Mouse (Mus musculus) cerebellum, adult 2 months (tissue): ENCODE measurements at regions not wholly inside any gene's neighbourhood (a gene's known extent, or its start where the extent isn't known, plus 50 kb on each side); places are given as distances from the start of the nearest gene placed in this dataset.
"Not testable (repeated sequence)": the region's sequence is repeated elsewhere in the genome, so short reads cannot be mapped to it uniquely, and the experiment has no call there.

Experiments used
- CTCF ChIP-seq: fragments of 200-500 bp; IDR thresholded peaks from 2 replicates; pipeline ENCODE4 v1.5.1; 2011; ENCODE audit warnings: low read depth, mild to moderate bottlenecking, control low read depth, low read length, moderate library complexity, borderline replicate concordance; ENCODE audit not compliant: insufficient read depth
- POLR2A ChIP-seq: fragments of 200-500 bp; IDR thresholded peaks from 2 replicates; pipeline ENCODE4 v1.6.1; 2011; ENCODE audit warnings: low read length, control low read depth, borderline replicate concordance; ENCODE audit not compliant: insufficient read depth

DNA sequence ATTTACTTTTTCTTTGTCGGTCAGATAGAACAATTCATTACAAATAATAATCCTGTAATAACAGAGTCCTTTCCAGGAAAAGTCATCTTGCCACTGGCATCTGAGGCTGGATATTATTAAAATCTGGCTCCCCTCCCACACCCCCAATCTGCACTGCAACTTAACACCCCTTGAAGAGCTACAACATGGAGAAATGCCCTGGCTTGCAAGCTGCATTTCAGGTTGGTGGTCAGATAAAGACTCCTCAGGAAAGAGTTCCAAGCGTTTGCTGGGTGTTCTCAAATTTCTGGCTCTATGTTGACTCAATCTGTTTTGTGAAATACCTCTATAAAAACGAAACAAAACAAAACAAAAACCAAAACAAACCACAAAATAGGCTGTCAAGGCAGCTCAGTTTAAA, 114.6 kb downstream of the Ulbp1 start:
- TF ChIP-seq POLR2A, CTCF: not testable (repeated sequence)
